Mouse (Mus musculus) erythroblast, adult 5-6 weeks (primary cell): ENCODE measurements around the gene Kcnip4. TPM values are rescaled to one million over a fixed set of nuclear protein-coding genes. Genes with fewer than 3 reads are reported as not detected.

Experiments
- ATAC-seq: replicated peaks from 2 replicates; pipeline ENCODE4 v1.8.0; 2016; ENCODE audit warnings: moderate number of reproducible peaks, mild to moderate bottlenecking, moderate TSS enrichment, inconsistent platforms; ENCODE audit not compliant: poor library complexity, low FRiP score, severe bottlenecking
- total RNA-seq, 2 experiments: library from RNA; stranded (forward) in 1 of 2; stranded (reverse) in 1 of 2; fragments of 150-400 nt in 1 of 2; fragments of 200-764, 138-1000 nt in 1 of 2; gene quantifications; 2 replicates each; pipeline versions ENCODE4 v1.2.3 to v1.2.4; 2015 to 2017; ENCODE audit warnings: low replicate concordance in 2 of 2

Kcnip4 gene
- total RNA-seq, 2 experiments from 2014 or later: not detected

DNA sequence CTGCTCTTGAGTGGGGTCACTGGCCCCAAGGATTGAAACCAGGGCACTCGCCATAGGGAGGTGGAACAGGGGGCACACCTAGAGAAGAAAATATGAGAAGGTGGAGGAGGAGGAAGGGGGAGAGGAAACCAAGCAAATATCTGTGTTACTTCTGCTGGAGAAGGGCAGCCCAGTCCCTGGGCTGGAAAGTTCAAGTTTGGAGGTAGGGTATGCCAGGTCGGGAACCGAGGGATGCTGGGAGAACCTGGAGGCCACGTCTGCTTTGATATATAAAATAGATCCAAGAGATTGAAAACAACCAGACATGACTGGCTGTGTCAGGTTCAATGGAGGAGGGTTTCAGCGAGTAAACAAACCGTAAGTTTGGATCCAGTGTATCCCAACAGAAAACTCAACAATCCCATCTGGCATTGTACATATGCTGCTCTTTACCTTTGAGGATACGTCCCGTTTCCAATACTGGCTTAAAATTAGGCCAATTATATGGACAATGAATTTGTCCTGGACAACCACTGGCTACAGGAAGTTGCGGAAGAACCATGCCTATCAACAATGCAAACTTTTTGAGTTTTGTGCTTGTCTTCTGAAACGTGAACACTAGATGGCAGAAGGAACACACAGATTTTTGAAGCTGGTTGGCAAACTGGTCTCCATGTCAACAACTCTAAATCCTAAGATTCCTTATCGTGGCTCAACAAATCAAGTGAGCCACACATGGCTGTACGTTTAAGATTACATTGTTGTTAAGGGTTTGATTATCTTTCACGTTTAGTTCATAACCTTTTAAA, 155.9 kb downstream of the Kcnip4 start:
- ATAC-seq: no peak

DNA sequence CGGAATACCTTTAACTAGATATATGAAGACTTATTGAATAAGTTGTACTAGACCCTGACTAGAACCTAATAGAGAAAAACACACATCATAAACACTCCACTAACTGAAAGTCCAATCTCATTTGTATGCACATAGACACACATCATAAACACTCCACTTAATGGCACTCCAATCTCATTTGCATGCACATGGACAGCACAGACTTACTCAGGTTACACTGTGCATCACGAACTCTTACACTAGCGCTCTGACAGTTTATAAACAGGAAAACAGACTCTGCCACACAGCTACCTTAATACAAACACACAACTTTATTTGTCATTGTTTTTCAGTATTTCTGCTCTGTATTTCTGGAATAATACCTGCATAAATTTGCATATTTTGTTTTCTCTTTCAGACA, 168.3 kb downstream of the Kcnip4 start:
- no peak for ATAC-seq

DNA sequence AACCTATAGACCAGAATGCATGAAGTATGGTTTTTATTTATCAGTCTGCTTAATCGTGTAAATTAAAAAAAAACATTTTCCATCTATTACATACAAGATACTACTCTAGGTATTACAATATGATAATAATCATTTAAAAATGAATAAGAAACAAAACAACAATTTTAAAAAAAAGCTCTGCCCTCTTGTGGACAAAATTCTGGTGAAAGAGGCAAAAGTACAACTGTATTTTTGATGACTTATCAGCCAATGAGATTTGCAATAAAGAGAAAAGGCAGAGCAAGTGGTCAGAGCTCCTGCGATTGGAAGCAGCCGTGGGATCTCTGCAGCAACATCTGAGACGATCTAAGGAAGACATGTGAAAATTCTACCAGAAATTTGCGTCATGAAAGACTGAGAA, 172.6 kb downstream of the Kcnip4 start:
- no peak for ATAC-seq

DNA sequence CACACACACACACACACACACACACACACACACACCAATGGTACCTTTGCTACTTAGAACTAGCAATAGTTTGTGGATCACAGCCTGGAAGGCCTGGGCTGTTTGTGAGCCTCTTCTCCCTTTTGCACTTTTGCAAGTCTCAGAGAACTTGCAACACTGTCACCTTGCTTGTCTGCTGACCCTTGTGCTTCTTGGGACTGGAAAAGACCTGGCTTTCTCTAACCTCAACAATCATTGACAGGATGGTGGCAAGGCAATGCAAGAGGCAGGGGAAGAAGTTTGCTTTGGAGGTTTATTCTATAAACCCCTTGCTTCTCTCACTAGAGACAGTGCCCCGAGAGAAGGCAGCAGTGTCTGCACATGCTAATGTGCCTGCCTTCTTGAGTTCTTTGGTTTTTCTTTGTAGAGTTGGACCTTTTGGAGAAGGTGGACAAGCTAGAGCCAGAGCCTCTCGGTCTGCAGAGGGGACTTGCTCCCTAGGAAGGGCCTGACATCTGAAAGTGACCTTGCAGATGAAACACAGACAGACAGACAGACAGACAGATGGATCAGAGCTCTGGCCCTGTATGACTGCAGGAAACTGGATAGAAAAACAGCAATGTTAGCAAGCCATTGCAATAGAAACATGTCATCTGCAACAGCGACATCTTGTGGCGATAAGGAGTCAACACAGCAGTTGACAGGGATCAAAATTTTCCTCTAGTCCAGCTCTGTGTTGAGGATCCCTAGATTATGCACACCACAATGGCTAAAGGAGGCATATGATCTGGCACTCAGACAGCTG, 174.4 kb downstream of the Kcnip4 start:
- ATAC-seq: no peak

DNA sequence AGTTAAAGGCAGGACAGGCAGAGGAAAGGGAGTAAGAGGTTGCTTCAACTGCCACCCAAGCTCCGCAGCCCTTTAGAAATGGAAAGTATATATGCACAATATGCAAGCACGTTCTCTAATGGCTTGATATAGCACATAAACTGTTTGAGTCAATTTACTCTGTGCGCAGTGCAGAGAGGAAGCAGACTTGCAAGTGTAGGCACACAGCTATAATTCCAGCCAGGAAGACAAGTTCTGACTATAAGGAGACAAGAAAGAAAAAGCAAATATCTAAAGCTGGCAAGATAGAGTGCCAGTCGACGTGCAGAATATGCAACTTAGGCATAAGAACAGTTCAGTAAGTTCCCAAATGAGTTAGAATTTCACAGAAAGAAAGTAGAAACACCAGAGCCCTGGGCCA, 175.2 kb downstream of the Kcnip4 start:
- ATAC-seq: no peak

DNA sequence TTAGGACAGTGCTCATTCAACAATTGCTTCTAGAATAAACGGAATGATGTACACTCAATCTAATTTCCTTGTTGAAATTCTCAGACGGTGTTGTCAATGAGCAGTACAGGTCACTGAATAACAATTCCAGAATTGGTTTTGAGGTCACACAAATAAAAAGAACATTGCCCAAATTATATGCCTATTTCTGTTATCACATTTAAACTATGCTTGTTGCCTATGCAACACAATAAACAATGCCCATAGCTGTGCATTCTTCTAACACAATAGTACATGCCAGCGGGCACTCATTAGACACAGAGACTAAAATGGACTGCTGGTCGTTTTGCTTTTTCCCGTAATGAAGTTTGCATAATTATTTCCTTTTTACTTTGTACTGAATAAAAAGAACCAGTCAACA, 176.2 kb downstream of the Kcnip4 start:
- ATAC-seq: no peak

DNA sequence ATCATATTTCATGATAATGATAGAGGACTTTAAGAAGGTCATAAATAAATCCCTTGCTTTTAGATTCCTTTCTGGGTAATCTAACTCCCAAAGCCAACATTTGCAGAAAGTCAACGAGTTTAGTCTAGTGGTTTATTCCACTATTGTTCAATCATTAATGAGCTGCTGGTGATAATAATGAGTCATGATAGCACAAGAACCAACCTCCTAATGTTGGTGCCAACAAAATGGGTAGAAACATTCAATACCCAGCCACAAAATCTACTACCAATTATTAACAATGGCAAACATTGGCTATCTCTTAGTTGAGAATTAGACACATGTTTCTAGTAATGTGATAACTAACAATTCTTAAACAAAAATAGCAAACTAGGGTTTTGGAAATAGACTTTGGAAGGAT, 180.1 kb downstream of the Kcnip4 start:
- ATAC-seq: no peak

DNA sequence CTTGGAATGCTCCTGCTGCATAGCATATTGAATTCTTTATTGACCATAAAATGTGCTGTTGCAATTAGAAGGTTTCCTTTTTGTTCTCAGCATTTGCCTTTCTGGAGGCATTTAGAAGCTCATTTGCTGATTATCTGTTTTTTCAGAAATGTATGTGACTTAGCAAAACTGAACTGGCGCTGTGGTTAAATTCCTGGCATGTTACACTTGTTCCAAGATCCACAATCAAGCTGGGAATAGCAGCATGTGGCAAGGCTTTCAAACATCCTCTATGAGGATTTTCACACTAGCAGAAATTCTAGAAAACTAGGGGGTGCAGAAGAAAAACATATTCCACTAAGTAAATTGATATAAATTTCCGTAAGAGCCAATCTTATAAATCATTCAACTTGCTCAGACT, 187.5 kb downstream of the Kcnip4 start:
- no peak for ATAC-seq

DNA sequence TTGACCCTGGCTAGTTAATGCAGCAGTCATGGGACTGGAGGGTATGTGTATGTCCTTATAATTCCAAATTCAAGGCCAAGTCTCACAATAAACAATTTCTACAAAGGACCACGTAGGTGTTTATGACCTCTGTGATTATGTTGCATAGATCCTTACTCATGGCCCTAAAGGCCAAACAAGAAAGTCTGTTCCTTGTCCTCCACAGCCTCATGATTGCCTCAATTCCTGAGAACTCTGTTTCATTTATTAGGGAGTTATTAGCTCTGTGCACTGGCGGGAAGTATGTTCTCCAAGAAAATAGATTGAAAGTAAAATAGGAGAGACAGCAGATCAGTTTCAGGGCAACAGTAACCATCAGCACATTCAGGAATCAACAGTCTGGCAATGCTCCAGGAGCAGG, 191.6 kb downstream of the Kcnip4 start:
- ATAC-seq: no peak

DNA sequence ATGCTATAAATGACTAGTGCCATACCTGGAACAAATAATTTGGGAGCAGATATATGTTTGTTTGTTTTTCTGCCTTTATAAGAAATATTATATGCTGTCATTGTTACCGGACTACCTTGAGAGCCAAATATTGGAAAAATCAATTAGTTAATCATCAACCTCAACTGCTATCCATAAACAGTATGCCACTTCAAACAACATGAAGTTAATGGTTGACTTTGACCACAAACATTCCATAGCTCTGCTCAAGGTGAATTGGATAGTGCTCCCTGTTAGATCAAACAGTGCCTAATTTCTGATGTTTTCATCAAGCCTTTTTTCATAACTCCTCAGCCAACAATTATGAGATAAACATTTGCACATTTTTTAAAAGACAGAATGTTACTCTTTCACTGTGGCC, 195.7 kb downstream of the Kcnip4 start:
- ATAC-seq: no peak

DNA sequence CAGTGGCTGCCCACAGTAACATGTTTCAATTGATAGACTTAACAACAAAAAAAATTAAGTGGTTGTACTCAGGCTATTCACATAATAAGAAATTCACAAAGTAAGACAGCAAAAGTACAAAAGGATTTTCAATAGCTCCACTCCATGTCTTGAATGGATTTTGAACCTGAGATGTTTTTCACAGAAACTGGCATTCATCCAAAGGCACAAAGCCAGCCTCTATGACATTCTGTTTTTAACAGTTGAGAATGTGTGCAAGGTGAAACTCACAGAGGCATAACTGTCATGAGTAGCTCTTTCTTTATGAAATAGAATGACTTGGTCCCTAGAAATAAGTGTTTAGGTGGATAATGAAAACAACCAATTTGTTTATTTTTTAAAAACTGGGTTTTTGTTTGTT, 206.0 kb downstream of the Kcnip4 start:
- no peak for ATAC-seq

DNA sequence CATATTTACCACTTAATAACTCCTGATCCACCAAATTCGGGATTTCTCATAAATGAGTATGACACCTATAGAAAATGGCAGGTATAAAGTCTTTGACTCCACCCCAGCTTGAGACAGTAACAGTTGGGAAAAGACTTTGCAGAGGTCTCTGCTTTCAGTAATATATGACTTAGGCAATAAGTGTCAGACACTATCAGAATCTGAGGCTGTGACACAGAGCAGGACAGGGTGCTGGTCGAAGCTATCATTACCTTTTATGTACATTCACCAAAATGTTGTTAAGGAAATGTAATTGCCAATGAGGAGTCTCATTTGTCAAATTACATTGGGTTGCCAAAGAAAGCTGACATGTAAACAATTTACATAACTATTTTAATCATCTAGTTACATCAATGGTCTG, 206.8 kb downstream of the Kcnip4 start:
- no peak for ATAC-seq

DNA sequence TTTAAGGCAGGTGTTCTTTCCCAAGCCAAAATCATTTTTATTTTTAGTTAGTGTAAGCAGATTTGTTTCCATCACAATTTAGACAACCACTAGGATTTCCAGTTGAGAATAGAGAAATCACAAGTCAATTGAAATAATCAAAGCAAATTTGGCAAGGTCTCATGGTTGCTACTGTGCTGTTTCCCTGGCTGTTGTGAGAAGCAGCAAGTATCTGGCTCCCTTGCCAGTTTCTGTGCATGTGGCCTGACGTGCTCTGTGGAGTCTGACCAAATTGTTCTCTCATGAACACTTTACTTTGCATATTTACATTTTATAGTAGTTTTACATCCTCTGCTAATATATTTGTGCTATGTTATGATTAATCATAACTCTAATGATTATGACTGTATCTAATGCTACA, 217.9 kb downstream of the Kcnip4 start:
- ATAC-seq: no peak

DNA sequence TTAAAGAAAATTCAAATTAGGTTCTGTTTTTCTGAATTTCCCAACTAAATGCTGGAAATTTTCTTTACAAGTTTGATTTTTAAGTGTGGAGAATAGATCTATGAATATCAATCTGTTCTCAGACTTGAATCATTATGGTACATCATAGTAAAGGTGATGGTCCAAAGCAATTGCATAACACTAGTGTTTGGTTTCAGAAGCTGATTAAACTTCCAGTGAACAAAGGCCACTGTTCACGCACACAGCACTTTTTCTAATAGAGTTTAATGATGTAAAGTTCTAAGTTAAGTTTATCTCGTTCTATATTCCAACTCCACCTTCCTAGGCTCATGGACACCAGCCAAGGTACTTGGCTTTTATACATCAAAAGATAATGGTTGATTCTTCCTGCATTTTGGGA, 219.4 kb downstream of the Kcnip4 start:
- no peak for ATAC-seq

DNA sequence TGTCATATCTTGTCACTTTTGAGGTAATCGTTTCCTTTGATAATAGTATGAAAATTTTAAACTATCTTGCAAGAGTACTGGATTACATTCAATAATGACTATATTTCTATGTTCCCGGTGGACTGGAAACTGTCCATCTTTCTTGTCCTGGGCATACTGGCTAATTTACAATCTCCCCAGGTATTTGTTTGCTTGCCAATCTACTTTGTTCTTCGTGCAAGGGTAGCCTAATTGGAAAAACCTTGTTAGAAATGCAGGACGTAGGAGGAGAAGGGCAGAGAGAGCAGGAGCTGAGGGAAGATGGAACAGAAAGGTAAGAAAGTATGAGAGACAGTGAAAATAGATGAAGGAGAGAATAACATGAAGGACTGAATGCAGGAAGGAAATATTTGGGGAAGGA, 226.1 kb downstream of the Kcnip4 start:
- ATAC-seq: no peak

DNA sequence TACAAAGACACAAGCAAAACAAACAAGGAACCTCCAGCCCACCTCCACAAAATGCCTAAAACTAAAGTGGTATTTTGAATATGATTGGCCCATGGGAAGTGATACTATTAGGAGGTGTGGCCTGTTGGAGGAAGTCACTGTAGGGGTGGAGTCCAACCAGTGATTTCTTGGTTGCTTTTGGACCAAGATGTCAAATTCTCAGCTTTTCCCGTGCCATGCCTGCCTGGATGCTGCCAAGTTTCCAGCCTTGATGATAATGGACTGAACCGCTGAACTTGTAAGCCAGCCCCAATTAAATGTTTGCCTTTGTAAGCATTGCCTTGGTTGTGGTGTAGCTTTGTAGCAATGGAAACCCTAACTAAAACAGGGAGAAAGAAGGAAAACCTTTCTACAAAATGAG, 232.3 kb downstream of the Kcnip4 start:
- ATAC-seq: no peak

DNA sequence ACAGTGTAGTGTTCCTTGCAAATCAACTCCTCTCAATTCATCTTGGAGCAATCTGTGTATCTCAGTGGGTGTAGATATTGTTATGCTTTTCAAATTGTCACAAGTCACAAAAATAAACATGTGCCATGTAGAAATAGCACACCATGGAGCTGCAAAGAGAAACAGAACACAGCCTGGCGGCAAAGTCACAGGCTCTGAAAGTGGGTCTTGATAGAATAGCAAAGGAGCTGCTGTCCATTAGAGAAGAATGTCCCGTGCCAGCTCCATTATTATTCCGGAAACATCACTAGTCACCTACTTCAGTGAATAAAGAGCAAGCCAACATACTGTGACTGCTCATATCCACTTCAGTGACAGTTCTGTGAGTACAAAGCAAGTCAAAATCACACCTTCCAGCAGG, 232.9 kb downstream of the Kcnip4 start:
- no peak for ATAC-seq

DNA sequence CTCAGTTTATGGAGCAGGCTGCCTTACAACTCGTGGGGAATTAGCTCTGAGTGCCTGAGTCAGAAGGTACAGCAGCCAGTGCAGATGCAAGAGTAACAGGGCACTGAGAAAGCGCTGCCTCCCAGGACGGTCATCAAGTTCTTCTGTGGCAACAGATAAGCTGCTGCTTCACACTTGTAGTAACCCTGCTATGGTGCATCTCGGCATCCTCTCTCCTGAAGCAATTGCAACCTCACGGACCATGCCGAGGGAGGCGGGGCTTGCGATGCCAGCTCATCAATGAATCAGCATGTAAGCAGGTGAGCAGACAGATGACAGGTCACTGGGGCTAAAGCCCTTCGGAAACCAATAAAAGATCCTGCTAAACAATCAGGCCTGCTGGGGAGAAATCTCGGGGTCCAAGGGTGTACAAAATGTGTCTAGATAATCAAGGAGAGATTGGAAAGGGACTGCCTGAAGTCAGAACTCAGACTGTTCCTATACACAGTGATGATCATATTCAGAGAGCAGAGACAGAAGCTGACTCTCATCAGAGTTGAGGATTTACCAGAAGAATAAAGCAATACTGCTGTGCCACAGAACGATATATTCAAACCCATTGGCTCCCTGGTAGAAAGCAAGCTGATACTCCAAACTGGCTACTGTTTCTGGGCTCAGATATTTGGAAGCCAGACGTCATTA, 239.1 kb downstream of the Kcnip4 start:
- no peak for ATAC-seq

DNA sequence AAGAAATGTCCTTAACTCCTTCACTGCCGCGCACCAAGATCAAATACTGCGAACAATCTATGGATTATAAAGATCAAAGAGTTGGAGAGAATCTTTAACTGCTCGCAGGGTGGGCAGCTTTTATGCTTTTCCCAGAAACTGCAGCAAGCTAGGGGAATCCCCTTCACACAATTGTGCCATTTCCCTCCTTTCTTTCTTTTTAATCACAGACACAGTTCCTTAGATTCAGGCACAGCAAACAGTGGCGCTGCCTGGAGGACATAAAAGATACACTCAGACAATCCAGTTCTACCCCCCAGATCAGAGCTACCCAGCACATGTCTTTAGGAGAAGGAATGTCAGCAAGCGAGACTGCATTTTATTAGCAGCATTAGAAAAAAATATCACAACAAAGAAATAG, 239.9 kb downstream of the Kcnip4 start:
- no peak for ATAC-seq

DNA sequence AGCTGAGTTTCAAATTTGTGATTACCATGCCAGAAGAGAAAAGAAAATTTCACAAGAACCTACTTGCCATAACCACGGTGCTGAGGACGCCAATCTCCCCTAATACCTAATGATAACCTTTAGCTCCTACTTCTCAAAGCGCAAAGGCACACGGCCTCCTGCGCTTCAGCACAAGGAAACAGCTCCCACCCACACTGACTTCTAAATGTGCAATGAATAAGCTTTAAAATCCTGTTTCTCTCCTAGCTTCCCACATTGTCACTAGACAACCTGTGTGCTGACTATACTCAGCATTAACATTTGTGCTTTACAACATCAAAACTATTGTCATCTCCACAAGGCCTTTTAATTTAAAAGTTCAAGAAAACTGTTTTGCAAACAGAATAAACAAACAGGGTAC, 241.3 kb downstream of the Kcnip4 start:
- ATAC-seq: no peak

DNA sequence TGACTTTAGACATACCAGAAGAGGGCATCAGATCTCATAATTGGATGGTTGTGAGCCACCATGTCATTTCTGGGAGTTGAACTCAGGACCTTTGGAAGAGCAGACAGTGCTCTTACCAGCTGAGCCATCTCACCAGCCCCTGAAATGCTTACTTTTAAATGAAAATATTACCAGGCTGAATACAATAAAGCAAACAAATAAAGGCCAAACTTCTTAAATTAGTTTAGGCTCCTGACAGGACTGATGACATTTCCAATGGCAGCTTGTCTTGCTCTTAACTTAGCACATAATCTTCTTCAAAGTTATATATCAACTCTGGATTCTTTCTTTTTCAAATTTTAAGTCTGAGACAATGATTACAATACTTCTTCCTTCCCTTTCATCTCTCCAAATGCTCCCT, 252.8 kb downstream of the Kcnip4 start:
- ATAC-seq: no peak
